Mouse (Mus musculus) kidney, postnatal 0 days (tissue): ENCODE data around the gene Rab28. TPM values are rescaled to one million over a fixed set of nuclear protein-coding genes. Genes with fewer than 3 reads are reported as not detected.
"Not testable (repeated sequence)": the region's sequence is repeated elsewhere in the genome, so short reads cannot be mapped to it uniquely, and the experiment has no call there.

Source experiments
- ATAC-seq: fragments of 200-750 bp; cut with Nextera tagmentation; replicated peaks from 2 replicates; pipeline ENCODE4 v1.8.0; 2017; ENCODE audit warnings: low read depth, moderate number of reproducible peaks, moderate TSS enrichment, moderate library complexity; ENCODE audit not compliant: low FRiP score
- DNase-seq: peaks from one replicate; pipeline ENCODE4 v3.0.0-alpha.2; 2016; ENCODE audit warnings: low spot score
- H3K27ac ChIP-seq: fragments of 300-500 bp; sonication (generic); 2 replicates; pipeline ENCODE4 v1.5.1; 2014; ENCODE audit warnings: mild to moderate bottlenecking
- H3K27me3 ChIP-seq: fragments of 300-500 bp; sonication (generic); 2 replicates; pipeline ENCODE4 v1.6.1; 2014; ENCODE audit warnings: low read length, mixed read lengths; ENCODE audit not compliant: insufficient read depth
- H3K36me3 ChIP-seq: fragments of 300-500 bp; sonication (generic); 2 replicates; pipeline ENCODE4 v1.6.1; 2014; ENCODE audit warnings: low read length, mixed read lengths; ENCODE audit not compliant: insufficient read depth
- H3K4me1 ChIP-seq: fragments of 300-500 bp; sonication (generic); replicated peaks from 2 replicates; pipeline ENCODE4 v1.6.1; 2014; ENCODE audit warnings: antibody characterized with exemption, low read length, mixed read lengths; ENCODE audit not compliant: insufficient read depth
- H3K4me2 ChIP-seq: fragments of 300-500 bp; sonication (generic); 2 replicates; pipeline ENCODE4 v1.6.1; 2014; ENCODE audit warnings: mild to moderate bottlenecking, low read length, moderate library complexity, mixed read lengths
- H3K4me3 ChIP-seq: fragments of 300-500 bp; sonication (generic); replicated peaks from 2 replicates; pipeline ENCODE4 v1.5.1; 2014; ENCODE audit warnings: low read depth, low read length
- H3K9ac ChIP-seq: fragments of 300-500 bp; sonication (generic); 2 replicates; pipeline ENCODE4 v1.6.1; 2014; ENCODE audit warnings: low read depth, low read length
- H3K9me3 ChIP-seq: fragments of 300-500 bp; sonication (generic); replicated peaks from 2 replicates; pipeline ENCODE4 v1.6.1; 2016; ENCODE audit warnings: low read length, inconsistent platforms, mixed read lengths
- CTCF ChIP-seq: IDR thresholded peaks from 2 replicates; pipeline ENCODE4 v1.5.1; 2016; ENCODE audit warnings: antibody characterized with exemption, low read depth, mild to moderate bottlenecking, moderate library complexity
- WGBS: fragments of 180-500 bp; shearing (Covaris S2); extraction: QIAGEN DNeasy Blood & Tissue Kit; methylation state at CpG from one replicate; pipeline ENCODE4 v1.1.7; 2014; 5-methylcytosine and 5-hydroxymethylcytosine counted together
- polyA plus RNA-seq: library from polyadenylated mRNA; unstranded; fragments of >200 nt; fragmentation: Nextera tagmentation; extraction: Ambion mirVana; gene quantifications from 2 replicates; pipeline ENCODE4 v1.2.1, GENCODE M21; 2015

Rab28 gene
- polyA plus RNA-seq, 1 experiment from 2014 or later = 65.7 TPM

DNA sequence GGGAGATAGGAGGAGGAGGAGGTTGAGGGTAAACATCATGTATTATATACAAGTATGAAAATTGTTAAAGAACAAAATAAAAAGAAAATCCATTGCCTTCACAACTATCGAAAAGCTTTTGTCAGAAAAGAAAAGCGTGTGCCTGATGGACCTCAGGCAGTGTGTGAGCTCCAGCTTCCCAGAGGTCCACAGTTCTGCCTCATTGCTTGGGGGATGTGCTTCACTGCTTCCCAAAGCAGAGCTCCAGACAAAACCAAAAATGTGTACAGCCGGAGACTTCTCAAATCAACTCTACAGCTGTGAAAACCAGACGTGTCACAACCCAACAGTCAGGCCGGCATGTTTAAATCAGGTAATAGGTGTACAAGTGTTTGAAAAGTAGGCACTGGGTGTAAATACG lies 17.6 kb upstream of the Rab28 start:
- H3K4me2 ChIP-seq = no peak overlapping the region
- H3K27ac ChIP-seq = no peak overlapping the region
- H3K9me3 ChIP-seq = no peaks in the 10 kb centered on the region
- peak; percentile 52; the same call in 1 of the 2 replicates for ATAC-seq
- no peak overlapping the region for H3K9ac ChIP-seq
- no peaks in the 10 kb centered on the region for H3K4me1 ChIP-seq
- TF ChIP-seq CTCF = no peak
- no peaks in the 10 kb centered on the region for H3K36me3 ChIP-seq
- peak; percentile 30 for DNase-seq
- WGBS = 43% methylated on average over 6 of the region's 6 CpGs
- no peaks in the 10 kb centered on the region for H3K27me3 ChIP-seq
- H3K4me3 ChIP-seq = no peak overlapping the region

DNA sequence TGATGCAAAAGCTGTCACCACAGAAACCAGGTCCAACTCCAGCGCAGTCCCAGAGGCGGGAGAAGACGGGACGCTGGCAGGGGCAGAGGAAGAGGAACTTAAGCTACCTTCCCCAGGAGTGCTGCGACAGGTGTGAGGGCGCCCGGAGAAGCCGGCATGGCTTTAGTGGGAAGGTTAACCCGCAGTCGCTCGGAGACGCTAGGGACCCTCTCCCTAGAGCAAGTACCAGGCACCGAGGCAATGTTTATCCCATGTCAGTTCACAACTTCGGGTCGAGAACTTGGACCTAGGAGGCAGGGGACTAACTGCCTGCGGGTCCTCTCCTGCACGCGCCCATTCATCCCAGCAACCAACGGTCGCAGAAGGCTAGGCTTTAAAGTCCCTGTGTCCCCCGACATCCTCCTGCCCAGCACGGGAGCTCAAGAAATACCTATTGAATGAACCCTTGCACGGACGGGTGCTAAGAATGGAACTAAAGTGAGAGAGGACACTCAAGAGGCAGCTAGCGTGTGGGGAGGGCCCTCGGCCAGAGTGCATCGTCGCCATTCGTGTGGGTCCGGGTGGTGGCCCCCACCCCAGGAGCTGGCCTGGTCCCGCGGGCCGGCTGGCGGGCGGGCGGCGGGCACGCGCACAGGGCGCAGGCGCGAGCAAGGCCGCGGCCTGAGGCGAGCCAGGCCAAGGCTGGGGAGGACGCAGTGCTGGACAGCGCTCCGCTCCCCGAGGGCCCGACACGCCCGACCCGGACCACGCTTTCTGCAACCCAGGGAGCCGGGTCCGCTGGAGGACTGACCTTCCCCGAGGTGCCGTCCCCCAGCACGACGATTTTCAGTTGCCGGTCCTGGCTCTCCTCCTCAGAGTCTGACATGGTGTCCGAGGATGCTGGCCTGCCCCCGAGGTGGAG lies 592 bp downstream of the Rab28 start:
- Histone ChIP-seq H3K4me2 (peak overlapping the region; percentile 95), H3K9ac (peak overlapping the region; percentile 87), H3K36me3 (no peaks in the 10 kb centered on the region), H3K9me3 (no peaks in the 10 kb centered on the region), H3K4me3 (peak overlapping the region; percentile 99), H3K27ac (peak overlapping the region; percentile 90), H3K27me3 (no peaks in the 10 kb centered on the region), H3K4me1 (0 out of 2 replicates have a peak, but pooled peaks cover 3% of the 10 kb centered on the region)
- ATAC-seq (peak; percentile 94), DNase-seq (peak; percentile 46)
- TF ChIP-seq CTCF = no peak
- under 1% methylated on average over 62 of the region's 63 CpGs for WGBS

DNA sequence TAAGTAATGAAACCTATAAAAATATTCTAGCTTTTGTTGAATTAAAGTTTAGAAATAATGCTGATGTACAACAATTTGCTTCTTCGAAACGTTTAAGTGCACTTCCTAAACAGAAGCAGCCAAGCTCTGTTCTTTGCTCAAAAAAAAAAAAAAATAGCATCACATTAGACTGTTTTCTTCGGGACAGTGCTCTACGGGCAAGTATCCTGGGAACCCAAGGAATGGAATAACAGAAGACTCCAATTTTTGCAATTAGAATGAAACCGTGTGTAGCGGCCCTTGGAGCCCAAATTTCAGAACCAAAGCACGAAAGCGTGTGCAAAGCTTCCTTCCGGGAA lies 1.2 kb downstream of the Rab28 start:
- Histone ChIP-seq H3K9ac (peak overlapping the region; percentile 87; the same call in 1 of the 2 replicates), H3K4me3 (peak overlapping the region; percentile 99), H3K27me3 (no peaks in the 10 kb centered on the region), H3K36me3 (no peaks in the 10 kb centered on the region), H3K4me1 (0 out of 2 replicates have a peak, but pooled peaks cover 3% of the 10 kb centered on the region), H3K9me3 (no peaks in the 10 kb centered on the region), H3K4me2 (peak overlapping the region; percentile 95), H3K27ac (no peak overlapping the region)
- no peak for ATAC-seq
- no peak for DNase-seq
- 6% methylated on average over 9 of the region's 9 CpGs for WGBS
- TF ChIP-seq CTCF = no peak

DNA sequence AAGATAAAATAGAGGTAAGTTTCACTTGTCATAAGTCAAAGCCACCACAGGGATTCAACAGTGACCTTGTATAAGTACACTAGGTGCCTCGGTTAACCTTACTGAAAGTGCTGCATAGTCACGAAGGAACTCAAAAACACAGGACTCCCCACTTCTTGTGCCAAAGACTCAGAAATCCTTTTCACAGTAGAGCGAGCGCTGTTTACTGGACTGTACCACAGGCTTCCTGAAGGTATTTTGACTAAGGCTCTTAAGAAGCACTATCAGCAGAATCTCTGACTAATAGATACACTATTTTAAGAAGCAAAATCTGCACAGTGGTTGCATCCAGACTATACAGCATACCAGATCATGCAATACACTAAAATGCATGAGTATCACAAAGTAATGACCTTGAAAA lies 6.9 kb downstream of the Rab28 start:
- H3K9ac ChIP-seq, H3K4me1 ChIP-seq, H3K27ac ChIP-seq, H3K4me3 ChIP-seq, ATAC-seq, H3K27me3 ChIP-seq, H3K4me2 ChIP-seq, H3K9me3 ChIP-seq, H3K36me3 ChIP-seq, DNase-seq: not testable (repeated sequence)
- 78% methylated on average over 4 of the region's 4 CpGs for WGBS

DNA sequence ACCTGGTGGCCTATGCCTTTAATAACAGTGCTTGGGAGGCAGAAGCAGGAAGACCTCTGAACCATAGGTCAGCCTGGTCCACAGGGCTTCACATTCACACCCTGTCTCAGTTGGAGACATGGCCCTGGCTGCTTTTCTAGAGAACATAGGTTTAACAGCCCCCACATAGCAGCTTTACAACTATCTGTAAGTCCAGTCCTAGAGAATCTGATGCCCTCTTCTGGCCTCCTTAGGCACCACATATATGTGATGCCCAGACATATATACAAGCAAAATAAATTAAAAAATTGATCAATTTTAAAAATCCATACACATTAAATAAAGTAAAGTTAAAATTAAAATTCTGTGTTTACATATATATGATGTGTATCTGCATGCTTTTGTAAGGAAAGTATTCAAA lies 10.0 kb downstream of the Rab28 start:
- Histone ChIP-seq H3K36me3 (no peaks in the 10 kb centered on the region), H3K4me1 (no peaks in the 10 kb centered on the region), H3K27ac (no peak overlapping the region), H3K27me3 (no peaks in the 10 kb centered on the region), H3K4me2 (no peak overlapping the region), H3K9ac (no peak overlapping the region), H3K9me3 (no peaks in the 10 kb centered on the region), H3K4me3 (no peak overlapping the region)
- DNase-seq (peak; percentile 15), ATAC-seq (no peak)
- peak; percentile 42 for TF ChIP-seq CTCF

DNA sequence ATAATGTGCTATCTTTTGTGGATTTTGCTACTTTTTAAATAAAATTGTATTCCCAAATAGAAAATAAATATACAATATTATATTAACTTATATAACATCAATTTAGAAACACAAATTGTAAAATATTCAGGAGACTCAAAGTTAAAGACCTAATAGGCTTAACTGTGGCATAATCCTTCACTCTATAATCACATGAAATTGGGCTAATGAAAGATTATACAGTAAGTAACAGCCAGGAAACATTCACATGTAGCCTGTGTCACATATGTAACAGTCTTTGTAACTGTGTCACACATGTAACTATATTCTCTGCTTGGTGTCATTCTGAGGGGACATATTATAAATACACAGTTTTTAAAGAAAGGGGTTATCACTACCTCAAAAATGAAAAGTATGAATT lies 22.9 kb downstream of the Rab28 start:
- no peak for DNase-seq
- Histone ChIP-seq H3K4me2 (no peak overlapping the region), H3K4me1 (no peaks in the 10 kb centered on the region), H3K9me3 (no peaks in the 10 kb centered on the region), H3K27ac (no peak overlapping the region), H3K27me3 (no peaks in the 10 kb centered on the region), H3K9ac (no peak overlapping the region), H3K36me3 (0 out of 2 replicates have a peak, but pooled peaks cover 2% of the 10 kb centered on the region), H3K4me3 (no peak overlapping the region)
- no peak for ATAC-seq
- TF ChIP-seq CTCF = no peak

DNA sequence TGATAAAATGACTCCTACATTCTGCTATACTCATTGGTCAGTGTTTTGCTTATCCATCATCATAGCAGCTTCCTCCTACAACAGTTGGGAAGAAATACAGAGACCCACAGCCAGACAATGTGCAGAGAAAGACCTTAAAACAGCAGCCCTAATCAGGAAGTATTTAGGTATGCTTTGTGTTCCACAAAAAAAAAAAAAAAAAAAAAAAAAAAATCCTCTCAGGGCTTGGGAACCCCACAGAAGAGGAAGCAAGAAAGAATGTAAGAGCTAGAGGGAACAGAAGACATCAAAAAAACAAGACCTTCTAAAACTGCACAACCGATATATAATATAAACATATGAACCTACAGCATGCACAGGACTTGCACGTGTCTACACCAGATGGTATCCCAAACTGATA lies 24.0 kb downstream of the Rab28 start:
- no peak for TF ChIP-seq CTCF

More for the DNA sequence above, 24.0 kb downstream of the Rab28 start:
- H3K27me3 ChIP-seq = no peaks in the 10 kb centered on the region
- H3K27ac ChIP-seq = no peak overlapping the region
- H3K36me3 ChIP-seq = 0 out of 2 replicates have a peak, but pooled peaks cover 2% of the 10 kb centered on the region
- 89% methylated on average over 2 of the region's 2 CpGs for WGBS
- H3K9me3 ChIP-seq = no peaks in the 10 kb centered on the region
- no peak overlapping the region for H3K4me2 ChIP-seq
- ATAC-seq (no peak), DNase-seq (no peak)
- H3K9ac ChIP-seq = no peak overlapping the region
- H3K4me1 ChIP-seq = no peaks in the 10 kb centered on the region
- no peak overlapping the region for H3K4me3 ChIP-seq
